Mouse (Mus musculus): ENCODE results near the gene Srrm1.
"Not testable (repeated sequence)": the region's sequence is repeated elsewhere in the genome, so short reads cannot be mapped to it uniquely, and the experiment has no call there.

Gene Srrm1

DNA sequence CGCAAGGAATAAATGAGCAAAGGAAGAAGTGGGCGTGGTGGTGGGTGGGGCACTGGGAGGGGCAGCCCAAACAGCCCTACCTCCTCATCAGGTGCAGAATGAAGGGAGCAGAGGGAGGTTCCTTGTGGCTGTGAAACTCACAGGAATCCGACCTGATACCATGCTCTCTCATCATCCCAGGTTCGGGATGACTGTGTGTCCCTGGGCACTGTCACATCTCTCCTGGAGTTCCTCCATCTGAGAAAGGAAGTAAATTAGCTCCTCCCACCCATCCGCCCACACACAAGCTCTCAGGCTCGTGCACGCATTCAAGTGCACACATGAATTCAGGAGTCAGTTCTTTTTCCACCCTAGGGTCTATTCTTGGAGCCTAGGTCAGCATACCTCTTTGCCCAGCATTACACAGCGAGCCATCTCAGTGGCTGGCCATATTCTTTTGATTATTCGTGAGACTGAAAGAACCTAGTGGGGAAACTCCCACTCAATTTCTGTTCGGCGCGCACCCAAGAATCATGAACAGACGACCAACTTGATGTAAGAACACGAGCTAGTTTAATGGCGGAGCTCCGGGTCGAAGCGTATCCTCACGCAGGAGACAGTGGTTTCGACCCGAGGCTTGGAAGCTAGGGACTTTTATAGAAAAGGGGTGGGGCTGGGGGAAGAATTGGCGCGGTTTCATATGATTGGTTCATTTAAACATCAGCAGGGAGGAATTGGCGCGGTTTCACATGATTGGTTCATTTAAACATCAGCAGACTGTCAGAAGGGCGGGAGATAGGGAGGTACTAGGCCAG, 52.7 kb downstream of the Srrm1 start:
- DNase-seq (ENCODE audit: low spot score), result no peak

DNA sequence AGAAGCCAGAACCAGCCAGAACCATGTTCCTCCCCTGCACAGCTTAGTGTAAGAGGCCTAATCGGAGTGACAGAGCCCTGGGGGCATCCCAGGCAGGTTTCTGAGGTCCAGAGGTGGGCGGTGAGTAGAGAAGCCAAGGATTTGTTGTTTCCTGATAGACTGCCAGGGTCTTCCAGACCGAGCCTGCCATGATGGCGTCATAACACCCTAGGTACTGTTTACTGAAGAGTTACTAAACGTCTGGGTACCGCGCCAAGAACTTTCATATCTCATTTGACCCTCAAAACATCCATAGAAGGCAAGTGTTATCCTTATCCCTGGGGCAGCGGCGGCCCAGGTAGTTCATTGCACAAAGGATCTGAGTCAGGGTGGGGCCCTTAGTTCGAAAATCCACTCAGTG, 54.4 kb downstream of the Srrm1 start:
- DNase-seq (ENCODE audit: low spot score), result no peak

DNA sequence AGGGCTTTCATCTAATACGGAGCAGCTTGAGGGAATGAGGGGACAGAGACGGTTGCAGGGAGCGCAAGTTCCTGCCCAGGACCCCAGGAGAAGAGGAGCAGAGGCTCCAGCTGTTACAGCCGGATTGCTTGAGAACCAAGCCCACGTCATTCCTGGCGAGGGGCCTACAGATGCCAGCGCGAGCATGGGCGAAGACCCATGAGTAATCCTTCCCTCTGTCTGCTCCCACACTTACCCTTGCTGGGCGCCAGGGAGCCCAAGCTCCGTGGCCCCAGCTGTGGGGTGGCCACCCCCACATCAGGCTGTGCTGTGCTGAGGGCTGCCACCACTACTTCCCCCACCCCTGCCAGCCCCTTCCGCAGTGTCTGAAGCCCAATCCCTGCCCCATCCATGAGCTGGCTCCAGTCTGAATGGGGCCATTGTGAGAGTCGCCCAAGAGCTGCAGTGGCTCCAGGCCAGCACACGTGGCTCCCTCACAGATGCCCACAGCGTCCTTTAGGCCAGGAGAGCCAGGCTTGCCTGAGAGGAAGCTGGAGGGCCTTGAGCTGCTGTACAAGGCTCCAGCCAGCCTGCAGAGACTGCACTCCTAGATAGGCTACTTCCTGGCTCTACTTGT, 55.1 kb downstream of the Srrm1 start:
- peak; percentile 82 for DNase-seq (ENCODE audit: low spot score)

DNA sequence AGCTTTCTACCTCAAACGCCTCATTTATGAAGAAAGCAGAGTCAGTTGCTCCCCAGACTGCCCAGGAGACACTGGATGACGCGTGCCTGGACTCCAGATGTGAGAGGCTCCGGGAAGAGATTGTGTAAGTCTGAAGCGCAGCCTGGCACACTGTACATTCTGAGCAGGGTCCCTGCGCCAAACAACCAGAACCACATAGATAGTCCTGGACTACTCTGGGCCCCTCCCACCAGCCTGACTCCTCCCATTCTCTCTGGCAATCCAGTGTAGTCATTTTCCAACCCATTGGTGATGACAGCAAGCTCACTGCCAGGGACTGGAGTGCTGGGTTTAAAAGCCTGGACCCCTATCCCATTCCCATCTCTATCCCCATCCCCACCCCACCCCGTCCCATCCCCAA, 56.0 kb downstream of the Srrm1 start:
- DNase-seq (ENCODE audit: low spot score), result peak; percentile 43

DNA sequence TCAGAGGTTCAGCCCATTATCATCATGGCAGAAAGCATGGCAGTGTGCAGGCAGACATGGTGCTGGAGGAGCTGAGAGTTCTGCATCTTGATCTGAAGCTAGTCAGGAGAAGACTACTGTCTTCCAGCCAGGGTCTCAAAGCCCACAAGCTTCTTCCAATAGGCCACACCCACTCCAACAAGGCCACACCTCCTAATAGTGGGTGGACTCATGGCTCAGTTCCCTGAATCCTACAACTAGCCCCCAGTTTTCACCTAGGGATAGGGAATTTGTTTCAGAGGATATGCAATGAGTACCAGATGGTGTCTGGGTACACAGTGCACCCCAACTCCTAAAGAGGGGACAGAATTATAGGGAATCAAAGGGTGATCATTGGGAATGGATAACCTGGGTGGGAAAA, 56.6 kb downstream of the Srrm1 start:
- DNase-seq (ENCODE audit: low spot score), result no peak

DNA sequence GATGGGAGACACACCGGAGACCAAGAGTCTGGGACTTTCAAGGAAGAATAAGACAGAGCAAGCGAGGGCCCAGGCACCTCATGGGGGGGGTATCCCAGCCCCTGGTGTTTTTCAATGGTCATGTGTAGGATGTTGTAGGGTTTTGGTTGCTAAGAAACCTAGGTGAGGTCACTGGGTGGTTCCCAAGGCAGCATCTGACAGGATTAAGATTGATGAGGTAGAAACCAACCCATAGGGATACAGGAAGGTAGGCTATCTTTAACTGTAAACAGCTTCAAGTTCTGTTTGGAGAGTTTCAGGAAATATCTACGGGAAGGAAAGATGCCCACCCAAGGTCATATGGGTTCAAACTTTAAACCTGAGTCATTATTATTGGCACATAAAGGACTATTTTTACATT, 59.3 kb downstream of the Srrm1 start:
- no peak for DNase-seq (ENCODE audit: low spot score)

DNA sequence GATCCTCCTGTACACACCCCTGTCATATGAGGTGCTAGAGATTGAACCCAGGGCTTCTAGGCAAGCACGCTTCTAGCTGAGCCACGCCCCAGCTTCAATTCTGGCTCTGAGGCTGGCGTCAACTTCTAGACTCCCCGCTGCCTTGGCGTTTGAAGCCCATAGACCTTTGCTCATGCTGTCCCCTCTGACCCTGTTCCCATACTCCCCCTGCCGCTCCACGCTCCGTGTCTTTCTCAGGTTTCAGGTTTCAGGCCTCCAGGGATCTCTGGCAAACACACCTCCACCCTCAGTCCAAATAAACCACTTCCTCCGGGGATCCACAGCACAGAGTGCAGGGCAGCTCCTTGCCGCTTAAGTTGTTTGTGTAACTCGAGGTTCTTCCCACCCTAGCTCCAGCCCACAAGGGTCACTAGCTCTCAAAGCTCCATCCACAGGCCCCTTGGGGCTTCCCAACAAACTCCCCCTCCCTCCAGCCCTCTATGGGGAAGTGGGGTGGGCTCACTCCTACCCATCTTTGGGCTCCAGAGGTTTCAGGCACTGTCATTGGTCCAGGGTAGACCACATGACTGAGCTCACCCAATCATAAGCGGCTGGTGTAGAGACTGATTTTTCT, 60.5 kb downstream of the Srrm1 start:
- no peak for DNase-seq (ENCODE audit: low spot score)

DNA sequence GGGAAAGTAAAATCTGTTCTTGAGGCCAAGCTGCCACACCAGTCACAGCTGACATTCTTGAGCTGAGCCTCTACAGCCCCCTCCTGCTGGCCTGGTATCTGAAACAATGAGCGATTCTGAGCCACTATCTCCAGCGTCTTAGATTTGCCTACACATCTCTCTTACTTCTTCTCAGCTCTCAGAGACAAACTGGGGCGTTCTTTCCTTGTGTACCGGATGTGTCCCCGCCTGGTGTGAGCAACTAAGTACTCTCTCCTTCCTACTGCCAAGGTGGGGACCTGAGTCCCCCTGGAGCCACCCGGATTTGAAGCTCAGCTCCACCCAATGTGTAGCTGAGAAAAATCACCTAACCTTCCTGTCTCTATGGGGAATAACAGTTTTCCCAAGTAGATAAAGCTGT, 61.3 kb downstream of the Srrm1 start:
- no peak for DNase-seq (ENCODE audit: low spot score)

DNA sequence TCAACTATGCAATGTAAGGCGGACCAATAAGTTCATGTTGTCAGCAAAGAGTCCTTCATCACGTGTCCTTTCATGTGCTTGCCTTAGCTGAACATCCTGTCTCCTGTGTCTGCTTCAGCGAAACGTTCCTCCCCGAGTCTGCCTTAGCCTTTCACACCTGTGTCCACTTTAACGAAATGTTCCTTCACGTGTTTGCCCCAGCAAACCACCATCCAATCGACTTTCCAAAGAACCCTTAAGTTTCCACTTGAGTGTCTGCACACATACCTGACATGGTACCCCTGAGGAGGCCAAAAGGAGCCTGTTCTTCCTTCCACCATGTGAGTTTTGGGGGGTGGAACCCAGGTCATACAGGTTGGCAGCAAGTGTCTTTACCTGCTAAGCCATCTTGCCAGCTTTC, 61.9 kb downstream of the Srrm1 start:
- DNase-seq (ENCODE audit: low spot score), result no peak

DNA sequence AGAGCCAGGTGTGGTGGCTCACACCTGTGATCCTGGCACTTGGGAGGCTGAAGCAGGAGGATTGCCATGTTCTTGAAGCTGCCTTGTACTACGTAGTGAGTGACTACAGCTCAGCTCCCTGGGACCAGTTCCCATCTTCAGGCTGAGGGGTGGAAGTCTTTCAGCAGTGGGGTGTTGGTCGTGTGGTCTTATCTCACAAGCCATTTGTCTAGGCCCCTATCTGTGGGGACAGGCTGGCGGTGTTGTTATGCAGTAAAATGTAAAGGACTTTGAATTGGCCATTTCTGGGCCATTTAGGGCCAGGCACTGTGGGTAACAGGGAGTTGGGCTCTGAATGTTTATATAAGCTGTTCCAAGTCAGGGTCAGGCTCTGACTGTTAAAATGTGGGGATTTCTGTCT, 65.1 kb downstream of the Srrm1 start:
- no peak for DNase-seq (ENCODE audit: low spot score)

DNA sequence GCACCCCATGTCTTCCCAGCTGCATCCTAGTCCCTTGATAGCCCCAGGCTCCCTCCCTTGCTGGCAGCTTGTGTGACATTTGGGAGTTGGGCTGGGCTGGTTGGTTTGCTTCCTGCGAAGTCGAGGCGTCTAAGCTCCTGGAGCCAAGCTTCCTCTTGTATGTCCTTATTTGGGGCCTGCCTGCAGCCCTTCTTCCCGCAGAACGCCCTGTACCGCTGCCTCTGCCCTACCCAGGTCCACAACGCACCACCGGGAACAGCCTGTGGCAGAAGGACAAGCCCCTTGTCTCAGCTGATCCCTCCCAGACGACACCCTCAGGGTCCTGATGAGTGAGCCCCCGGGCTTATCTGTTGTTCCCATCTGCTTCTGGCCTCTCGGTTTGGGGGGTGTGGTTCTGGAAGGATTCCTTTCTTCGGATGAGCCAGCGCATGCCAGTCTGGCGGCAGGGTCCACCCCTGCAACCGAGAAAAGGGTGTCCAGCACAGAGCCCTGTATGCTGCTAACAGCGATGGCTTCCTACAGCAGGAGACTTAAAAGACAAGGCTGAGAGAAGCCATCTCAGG, 66.2 kb downstream of the Srrm1 start:
- DNase-seq (ENCODE audit: low spot score), result no peak

DNA sequence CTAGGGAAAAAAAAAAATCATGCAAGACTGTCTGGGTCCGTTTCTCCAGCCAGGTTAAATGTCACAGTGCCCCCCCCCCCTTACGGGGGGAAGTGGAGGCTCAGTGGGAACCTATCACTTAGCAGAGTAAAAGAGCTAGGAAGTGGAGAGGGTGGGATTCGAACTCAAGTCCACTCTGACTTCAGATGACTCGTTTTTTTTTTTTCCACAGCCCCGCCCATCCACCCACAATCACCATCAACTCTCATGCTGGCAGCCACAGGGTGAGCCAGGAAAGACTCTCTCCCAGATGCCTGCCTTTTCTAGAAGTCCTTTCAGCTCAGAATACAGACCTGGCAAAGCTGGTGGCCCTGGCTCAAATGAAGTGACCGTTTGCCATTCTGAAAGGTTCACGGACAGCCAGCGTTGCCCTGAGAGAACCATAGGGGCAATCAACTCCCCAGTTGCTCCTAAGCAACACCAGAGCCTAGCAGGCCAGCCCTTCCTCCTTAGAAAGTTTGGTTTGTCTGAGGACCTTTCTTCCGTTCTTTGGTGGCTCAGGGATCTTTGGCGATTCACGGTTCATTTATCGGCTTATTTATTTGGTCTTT, 67.0 kb downstream of the Srrm1 start:
- DNase-seq (ENCODE audit: low spot score), result no peak

DNA sequence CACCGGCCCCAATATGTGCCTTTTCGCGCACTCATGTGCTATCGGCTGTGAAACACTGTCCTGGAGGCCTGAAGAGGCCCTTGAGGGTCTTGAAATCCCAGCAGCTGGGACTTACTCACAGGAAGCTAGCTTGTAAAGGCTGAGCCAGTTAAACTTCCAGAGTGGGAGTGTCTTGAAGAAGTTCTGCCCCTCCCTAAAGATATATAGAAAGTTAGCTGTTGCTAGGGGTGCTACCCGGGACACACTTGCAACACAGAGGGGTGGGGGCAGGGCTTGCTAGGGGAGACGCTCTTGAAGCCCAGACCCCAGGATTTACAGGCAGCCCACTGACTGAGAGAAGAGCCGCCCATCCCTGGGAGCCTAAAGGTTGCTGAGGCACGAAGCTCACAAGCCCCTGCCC, 67.7 kb downstream of the Srrm1 start:
- DNase-seq (ENCODE audit: low spot score), result no peak

DNA sequence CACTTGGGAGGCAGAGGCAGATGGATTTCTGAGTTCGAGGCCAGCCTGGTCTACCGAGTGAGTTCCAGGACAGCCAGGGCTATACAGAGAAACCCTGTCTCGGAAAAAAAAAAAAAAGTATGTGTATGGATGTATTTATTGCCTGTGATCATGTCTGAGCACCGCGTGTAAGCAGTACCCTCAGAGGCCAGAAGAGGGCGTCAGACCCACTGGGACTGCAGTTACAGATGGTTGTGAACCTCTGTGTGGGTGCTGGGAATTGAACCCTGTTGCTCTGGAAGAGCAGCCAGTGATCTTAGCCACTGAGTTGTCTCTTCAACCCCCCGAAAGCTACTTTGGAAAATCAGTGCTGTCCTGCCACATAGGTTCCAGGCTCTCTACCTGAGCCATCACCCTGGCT, 69.2 kb downstream of the Srrm1 start:
- DNase-seq (ENCODE audit: low spot score), result no peak

DNA sequence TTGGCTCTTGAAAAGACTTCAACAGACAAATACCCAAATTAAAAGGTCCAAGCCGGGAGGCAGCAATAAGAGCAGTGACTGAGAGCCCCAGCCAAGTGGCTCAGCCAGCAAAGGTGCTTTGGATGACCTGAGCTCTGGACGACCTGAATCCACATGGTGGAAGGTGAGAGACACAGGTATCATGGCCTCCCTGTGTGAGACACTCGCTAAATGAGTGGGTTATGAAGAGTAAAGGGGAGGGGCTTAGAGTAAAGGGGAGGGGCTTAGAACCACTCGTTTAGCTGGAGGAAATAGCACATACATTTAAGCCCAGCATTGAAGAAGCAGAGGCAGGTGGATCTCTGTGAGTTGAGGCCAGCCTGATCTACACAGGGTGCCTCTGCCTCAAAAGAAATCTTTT, 69.7 kb downstream of the Srrm1 start:
- DNase-seq (ENCODE audit: low spot score), result no peak

DNA sequence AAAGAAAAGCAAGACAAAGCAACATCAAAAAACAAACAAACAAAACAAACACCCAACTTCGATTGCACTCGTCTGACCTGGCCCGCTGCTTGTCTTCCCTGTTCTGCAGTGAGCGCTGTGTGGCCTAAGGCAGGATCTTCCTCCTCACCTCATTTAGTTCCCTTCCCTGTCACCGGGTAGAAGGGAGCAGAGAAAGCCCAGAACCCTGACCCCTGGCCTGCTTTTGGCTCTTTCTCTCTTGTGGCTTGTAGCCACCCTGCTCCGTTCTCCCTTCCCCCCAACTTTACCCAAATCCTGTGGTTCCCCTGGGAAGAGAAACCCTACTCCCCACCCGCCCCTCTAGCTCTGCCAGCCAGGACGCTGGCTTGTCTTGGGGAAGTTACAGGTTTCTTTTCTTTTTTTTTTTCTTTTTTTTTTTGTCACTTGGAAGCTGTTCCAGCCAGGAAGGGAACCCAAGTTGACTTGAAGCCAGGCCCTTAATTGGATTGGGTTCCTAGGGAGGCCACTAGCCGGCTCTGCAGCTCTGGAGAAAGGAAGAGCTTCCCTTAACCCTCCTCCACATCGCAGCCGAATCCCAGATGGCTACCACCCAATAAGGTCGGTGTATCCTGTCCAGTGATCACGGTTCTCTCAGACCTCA, 70.3 kb downstream of the Srrm1 start:
- no peak for DNase-seq (ENCODE audit: low spot score)

DNA sequence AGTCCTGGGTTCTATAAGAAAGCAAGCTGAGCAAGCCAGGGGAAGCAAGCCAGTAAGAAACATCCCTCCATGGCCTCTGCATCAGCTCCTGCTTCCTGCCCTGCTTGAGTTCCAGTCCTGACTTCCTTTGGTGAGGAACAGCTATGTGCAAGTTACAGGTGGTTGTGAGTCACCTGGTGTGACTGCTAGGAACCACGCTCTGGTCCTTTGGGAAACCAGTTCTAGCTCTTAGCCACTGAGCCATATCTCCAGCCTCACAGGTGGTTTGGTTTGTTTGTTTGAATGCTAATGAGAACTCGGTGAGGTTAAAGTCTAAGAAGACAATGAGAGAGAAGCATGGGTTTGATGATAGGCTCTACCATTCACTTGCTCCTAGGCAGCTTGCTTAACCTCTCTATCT, 73.1 kb downstream of the Srrm1 start:
- DNase-seq (ENCODE audit: low spot score), result not testable (repeated sequence)

DNA sequence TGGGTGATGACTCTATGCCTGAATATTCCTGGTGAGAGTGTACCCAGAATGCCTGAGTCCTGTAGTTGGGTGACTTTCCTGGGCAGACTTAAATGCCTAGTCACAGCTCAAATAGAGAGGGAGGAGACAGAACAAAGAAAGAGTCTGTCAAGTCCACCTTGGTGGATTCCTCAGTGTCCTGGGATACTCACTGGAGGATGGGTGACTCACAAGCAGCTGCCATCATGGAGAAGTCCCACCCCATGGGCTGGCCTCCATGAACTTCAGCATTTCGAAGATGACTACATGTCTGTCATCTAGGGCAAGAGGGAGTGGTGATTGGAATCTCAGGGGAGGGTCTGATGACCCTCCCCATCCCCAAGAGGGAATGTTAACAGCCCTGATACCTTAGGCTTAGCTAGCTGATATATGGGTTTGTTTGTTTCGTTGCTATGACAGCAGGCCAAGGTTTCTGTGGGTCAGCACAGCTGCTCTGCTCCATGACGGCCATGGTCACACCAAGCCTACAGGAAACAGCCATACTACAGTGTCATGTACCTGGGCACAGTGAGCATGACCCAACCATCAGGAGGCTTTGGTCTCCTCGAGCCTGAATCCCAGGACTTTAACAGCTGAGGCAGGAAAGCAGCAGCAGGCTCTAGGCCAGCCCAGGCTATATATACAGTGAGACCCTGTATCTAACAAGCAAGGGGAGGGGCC, 76.3 kb downstream of the Srrm1 start:
- no peak for DNase-seq (ENCODE audit: low spot score)

DNA sequence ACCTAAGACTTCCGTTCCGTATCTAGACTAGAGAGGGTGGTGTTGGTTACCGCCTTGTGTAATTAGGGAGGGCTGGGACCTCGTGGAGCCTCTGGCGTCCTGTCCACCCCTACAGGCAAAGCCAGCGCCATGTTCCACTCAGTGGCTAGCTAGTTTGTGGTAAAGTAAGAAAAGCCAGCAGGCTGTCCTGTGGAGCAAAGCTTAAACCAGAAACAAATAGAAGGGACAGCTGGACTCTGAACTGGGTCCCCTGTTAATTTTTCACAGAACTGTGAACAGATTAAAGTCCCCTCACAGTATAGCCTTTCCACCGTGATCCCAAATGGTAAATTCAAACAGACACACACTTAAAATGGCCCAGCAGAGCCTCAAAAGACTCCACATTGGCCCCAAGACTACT, 78.4 kb downstream of the Srrm1 start:
- DNase-seq (ENCODE audit: low spot score), result no peak

DNA sequence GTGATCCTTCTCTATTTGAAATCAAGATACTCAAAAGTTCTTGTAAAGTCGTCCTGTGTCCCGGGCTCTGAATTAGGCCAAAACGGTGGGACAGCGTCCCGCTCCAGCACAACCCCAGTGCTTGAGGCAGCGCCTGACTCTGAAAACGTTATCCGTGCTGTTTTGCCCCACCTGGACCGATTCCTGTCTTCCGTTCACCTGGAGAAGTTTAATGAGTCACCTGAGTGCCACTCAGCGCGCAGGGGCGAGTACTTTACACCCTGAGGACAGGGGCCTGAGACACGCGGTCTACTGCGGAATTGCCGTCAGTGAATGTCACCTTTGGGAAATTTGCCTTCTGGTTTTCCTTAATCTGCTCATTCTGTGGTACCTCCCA, 79.8 kb downstream of the Srrm1 start:
- peak; percentile 28 for DNase-seq (ENCODE audit: low spot score)

DNA sequence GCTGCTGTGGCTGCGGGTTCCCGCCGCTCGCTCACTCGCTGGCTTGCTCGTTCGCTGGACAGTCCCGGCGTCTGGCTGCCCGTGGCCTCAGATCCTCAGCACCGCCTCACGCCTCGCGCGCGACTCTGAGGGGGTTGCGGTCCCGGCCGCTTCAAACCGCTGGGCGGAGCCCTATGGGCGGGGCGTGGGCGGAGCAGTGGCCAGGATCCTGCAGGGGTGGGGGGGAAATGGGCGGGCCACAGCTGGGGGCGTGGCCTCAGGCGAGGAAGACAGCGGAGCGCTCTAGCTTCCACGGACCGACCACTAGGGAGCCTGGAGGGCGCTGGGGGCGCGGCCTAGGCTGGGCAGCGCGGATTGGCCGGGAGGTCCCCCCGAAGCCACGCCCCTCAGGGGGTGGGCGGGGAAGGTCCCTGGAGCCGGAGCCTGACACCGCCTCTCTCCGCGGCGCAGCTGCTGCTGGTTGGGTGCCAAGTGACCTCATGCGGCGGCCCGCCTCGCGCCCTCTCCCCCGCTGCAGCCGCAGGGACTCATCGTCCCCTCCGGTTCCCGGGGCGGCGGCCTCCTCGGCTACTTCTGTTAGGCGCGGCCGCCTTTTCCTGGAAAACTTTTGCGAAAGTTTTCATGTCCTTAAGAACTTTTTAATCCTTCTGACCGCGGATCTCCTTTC, 80.3 kb downstream of the Srrm1 start, which contains the start of gene Clic4:
Clic4 (minus strand) TSS at position 175 of the 667 bp plus-strand sequence.
- DNase-seq (ENCODE audit: low spot score), result peak; percentile 97
